Mouse (Mus musculus): ENCODE data around the gene Ptgir. TPM values are rescaled to one million over a fixed set of nuclear protein-coding genes. Genes with fewer than 3 reads are reported as not detected.

Ptgir gene
- under 1 TPM in 1 of 2 experiments, not detected in 1; 0.17 TPM for total RNA-seq (2021)

GRCm38 (mm10) chr7:16906281-16906680 lies at the start of gene Ptgir:
Ptgir (plus strand) TSS chr7:16906490.
- intact Hi-C loops (cut with DNase I) = no loop called here
- peak in 1 of 2 experiments; percentile 63 for DNase-seq (ENCODE audit: extremely low spot score in 1 of 2, low spot score in 2 of 2)

GRCm38 (mm10) chr7:16858336-16858735 lies 48.0 kb upstream of the Ptgir start:
- intact Hi-C loops (cut with DNase I) = loop anchor here (10.0 kb wide), 1 partner anchor 56 kb away; no protein-coding TSS in a partner anchor
- no peak for DNase-seq (ENCODE audit: extremely low spot score in 1 of 2, low spot score in 2 of 2)

DNA sequence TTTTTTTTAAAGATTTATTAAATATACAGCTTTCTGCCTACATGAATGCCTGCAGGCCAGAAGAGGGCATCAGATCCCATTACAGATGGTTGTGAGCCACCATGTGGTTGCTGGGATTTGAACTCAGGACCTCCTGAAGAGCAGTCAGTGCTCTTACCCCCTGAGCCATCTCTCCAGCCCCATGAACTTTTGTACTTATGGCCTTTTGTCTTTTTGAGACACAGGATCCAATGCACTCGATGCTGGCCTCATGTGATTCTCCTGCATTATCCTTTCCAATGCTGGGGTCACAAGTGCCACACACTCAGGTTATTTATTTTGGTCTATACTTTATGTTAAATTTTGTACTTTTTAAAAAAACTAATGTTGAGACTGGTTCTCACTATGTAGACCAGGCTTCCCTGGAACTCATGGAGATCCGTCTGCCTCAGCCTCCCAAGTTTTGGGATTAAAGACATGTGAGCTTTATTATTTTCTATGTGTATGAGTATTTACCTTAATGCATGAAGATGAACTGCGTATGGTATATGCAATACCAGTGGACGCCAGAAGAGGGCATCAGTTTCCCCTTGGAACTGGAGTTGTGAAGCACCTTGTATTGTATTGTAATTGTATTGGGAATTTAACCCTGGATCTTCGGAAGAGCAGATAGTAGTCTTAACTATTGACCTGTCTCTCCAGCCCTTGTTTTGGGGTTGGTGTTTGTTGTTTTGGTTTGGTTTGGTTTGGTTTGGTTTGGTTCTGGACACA lies 46.2 kb upstream of the Ptgir start:
- DNase-seq (ENCODE audit: extremely low spot score in 1 of 2, low spot score in 2 of 2) = no peak
- intact Hi-C loops (cut with DNase I) = loop anchor here (10.0 kb wide), 1 partner anchor 55 kb away; no protein-coding TSS in a partner anchor

DNA sequence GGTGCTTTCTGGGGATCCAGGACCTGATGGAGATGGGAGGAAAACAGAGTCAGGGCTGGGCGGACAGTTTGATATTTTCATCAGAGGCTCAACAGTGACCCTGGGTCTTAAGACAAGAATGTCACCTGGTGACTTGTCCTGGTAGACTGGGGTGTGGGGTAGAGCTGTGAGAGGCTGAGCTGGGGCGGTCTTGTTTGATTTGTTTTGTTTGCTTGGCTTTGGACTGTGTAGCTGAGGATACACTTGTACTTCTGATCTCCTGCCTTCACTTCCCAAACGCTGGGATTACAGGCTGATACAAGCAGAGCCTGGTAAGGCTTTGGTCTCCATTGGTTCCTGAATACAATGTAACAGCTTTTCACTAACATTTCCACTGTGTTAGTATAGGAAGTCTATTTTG lies 38.8 kb upstream of the Ptgir start:
- intact Hi-C loops (cut with DNase I) = no loop called here
- no peak for DNase-seq (ENCODE audit: extremely low spot score in 1 of 2, low spot score in 2 of 2)

- intact Hi-C loops (cut with DNase I) = no loop called here
- peak; percentile 90 to 95 for DNase-seq (ENCODE audit: extremely low spot score in 1 of 2, low spot score in 2 of 2)
These were observed 36.8 kb upstream of the Ptgir start for GRCm38 (mm10) chr7:16869497-16869896.

GRCm38 (mm10) chr7:16871600-16871999 lies 34.7 kb upstream of the Ptgir start:
- intact Hi-C loops (cut with DNase I) = no loop called here
- DNase-seq (ENCODE audit: extremely low spot score in 1 of 2, low spot score in 2 of 2) = no peak

DNA sequence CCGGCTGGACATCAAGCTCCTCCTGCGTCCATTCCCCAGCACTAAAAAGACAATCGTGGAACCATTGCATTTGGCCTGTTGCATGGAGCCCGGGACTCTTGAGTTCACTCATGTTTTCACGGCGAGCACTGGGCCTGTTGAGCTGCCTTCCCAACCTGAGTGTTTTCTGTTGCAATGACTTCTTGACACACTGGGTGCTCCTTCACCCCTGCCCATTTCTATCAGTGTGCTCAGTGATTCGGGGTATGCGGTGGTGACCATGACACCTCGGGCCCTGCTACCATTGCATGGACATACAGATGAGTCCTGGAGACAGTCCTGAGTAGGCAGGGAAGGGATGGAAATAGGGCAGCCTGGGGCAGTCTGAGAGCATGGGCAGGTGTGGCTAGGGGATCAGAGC lies 33.8 kb upstream of the Ptgir start:
- DNase-seq (ENCODE audit: extremely low spot score in 1 of 2, low spot score in 2 of 2) = no peak
- intact Hi-C loops (cut with DNase I) = no loop called here

DNA sequence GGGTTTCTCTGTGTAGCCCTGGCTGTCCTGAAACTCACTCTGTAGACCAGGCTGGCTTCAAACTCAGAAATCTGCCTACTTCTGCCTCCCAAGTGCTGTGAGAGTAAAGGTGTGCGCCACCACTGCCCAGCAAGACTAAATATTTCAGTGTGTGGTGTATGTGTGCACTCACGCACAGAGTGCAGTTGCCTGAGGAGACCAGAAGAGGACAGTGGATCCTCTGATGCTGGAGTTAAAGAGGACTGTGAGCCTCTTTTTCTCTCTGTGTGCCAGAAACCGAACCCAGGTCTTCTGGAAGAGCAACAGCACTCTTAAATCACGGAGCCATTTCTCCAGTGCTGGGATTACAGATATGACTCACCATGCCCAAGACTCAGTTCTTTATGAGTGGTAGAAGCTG lies 32.9 kb upstream of the Ptgir start:
- no peak for DNase-seq (ENCODE audit: extremely low spot score in 1 of 2, low spot score in 2 of 2)
- intact Hi-C loops (cut with DNase I) = no loop called here

- DNase-seq (ENCODE audit: extremely low spot score in 1 of 2, low spot score in 2 of 2) = peak; percentile 69 to 84
- intact Hi-C loops (cut with DNase I) = no loop called here
These were observed 32.1 kb upstream of the Ptgir start for GRCm38 (mm10) chr7:16874190-16874589.

GRCm38 (mm10) chr7:16874756-16875309 lies 31.5 kb upstream of the Ptgir start:
- DNase-seq (ENCODE audit: extremely low spot score in 1 of 2, low spot score in 2 of 2) = peak; percentile 100
- intact Hi-C loops (cut with DNase I) = no loop called here

GRCm38 (mm10) chr7:16875310-16875325 lies 31.2 kb upstream of the Ptgir start, which contains the start of gene Dact3:
Dact3 (plus strand) TSS chr7:16875317.
- intact Hi-C loops (cut with DNase I) = no loop called here
- DNase-seq (ENCODE audit: extremely low spot score in 1 of 2, low spot score in 2 of 2) = no peak

DNA sequence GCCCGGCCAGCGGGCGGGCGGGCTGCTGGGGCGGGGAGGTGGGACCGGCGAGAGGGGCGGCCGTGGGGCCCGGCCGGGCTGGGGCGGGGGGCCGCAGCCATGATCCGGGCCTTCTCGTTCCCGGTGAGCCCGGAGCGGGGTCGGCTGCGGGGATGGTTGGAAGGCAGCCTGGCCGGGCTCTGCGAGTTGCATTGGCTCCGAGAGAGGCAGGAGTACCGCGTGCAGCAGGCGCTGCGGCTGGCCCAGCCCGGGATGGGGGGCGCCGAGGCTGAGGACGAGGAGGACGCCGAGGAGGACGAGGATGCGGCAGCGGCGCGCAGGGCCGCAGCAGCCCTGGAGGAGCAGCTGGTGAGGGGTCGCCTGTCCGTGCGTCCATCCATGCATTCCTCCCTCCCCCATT lies 31.0 kb upstream of the Ptgir start:
- intact Hi-C loops (cut with DNase I) = no loop called here

GRCm38 (mm10) chr7:16876006-16876405 lies 30.3 kb upstream of the Ptgir start:
- no peak for DNase-seq (ENCODE audit: extremely low spot score in 1 of 2, low spot score in 2 of 2)
- intact Hi-C loops (cut with DNase I) = no loop called here

More for the DNA sequence above, 31.0 kb upstream of the Ptgir start:
- DNase-seq (ENCODE audit: extremely low spot score in 1 of 2, low spot score in 2 of 2) = no peak

DNA sequence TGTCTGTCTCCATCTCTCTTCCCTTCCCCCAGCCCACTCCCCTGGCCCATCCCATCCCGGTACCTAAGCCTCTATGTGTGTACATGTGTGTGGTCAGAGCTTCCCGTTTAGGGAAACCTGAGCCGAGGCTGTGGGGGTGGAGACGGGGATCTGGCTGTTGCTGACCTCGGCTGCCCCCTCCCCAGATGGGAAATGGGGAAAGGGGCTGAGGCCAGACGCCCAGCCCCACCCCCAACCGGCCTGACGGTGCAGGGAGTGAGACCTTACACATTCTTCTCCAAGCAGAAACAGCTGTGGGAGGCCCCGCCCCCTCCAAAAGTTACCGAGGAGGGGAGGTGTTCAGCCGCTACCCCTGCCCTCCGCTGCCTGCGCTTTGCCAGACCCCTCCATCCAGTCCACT lies 29.7 kb upstream of the Ptgir start:
- peak in 1 of 2 experiments; percentile 76 for DNase-seq (ENCODE audit: extremely low spot score in 1 of 2, low spot score in 2 of 2)
- intact Hi-C loops (cut with DNase I) = no loop called here

DNA sequence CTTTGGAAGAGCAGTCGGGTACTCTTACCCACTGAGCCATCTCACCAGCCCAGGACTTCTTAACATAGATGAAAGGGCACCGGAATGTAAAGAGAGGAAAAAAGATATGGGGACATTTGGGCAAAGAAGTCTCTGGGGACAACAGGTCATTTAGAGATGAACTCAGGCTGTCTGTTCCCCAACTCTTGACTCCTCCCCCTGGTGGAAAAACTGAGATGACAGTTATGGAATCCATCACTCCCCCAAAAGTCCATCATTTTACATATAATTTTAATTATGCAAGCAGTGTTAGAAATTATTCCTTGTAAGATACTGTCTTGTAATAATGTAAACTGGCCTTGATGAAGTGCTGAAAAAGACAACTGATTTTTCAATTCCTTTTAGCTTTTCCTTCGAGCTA lies 28.6 kb upstream of the Ptgir start:
- intact Hi-C loops (cut with DNase I) = no loop called here
- no peak for DNase-seq (ENCODE audit: extremely low spot score in 1 of 2, low spot score in 2 of 2)

GRCm38 (mm10) chr7:16879796-16880547 lies 26.3 kb upstream of the Ptgir start:
- intact Hi-C loops (cut with DNase I) = no loop called here
- DNase-seq (ENCODE audit: extremely low spot score in 1 of 2, low spot score in 2 of 2) = peak in 1 of 2 experiments; percentile 65

DNA sequence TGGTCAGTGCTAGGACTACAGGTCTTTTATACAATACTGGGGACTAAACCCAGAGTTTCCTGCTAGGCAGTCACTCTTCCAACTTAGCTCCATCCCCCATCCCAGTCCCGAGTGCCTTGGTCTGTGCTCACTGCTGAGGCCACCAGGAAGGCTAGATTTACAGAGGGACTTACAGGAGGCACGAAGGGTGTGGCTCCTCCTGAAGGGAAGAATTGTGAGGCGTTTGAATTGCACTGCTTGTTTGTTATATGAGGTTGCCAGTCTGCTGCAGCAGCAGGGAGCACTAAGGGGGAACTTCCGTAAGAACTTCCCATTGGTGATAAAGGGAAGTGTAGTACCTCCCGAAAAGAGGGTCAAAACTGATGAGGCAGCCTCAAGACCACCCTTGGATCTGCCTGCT lies 25.7 kb upstream of the Ptgir start:
- intact Hi-C loops (cut with DNase I) = no loop called here
- no peak for DNase-seq (ENCODE audit: extremely low spot score in 1 of 2, low spot score in 2 of 2)

GRCm38 (mm10) chr7:16883162-16883561 lies 23.1 kb upstream of the Ptgir start:
- DNase-seq (ENCODE audit: extremely low spot score in 1 of 2, low spot score in 2 of 2) = no peak
- intact Hi-C loops (cut with DNase I) = no loop called here

GRCm38 (mm10) chr7:16884334-16884733 lies 22.0 kb upstream of the Ptgir start:
- no peak for DNase-seq (ENCODE audit: extremely low spot score in 1 of 2, low spot score in 2 of 2)
- intact Hi-C loops (cut with DNase I) = no loop called here

GRCm38 (mm10) chr7:16885271-16885776 lies 21.0 kb upstream of the Ptgir start:
- DNase-seq (ENCODE audit: extremely low spot score in 1 of 2, low spot score in 2 of 2) = peak in 1 of 2 experiments; percentile 52
- intact Hi-C loops (cut with DNase I) = no loop called here
